Mouse (Mus musculus): ENCODE measurements at regions not wholly inside any gene's neighbourhood (a gene's known extent, or its start where the extent isn't known, plus 50 kb on each side); places are given as distances from the start of the nearest gene placed in this dataset.

- 81% methylated on average over 6 of the region's 6 CpGs for WGBS
- no peak overlapping the region for H3K27ac ChIP-seq
- TF ChIP-seq CTCF (IDR thresholded peaks at IDR 0.05; ENCODE audit: low read depth): no peak
- H3K9me3 ChIP-seq (ENCODE audit: low read length): no peaks in the 10 kb centered on the region
- no peak overlapping the region for H3K4me2 ChIP-seq (ENCODE audit: low read depth, low read length)
- H3K9ac ChIP-seq (replicated peaks; ENCODE audit: low read length): no peak overlapping the region
- no peak overlapping the region for H3K4me3 ChIP-seq (ENCODE audit: low read length)
- H3K36me3 ChIP-seq (ENCODE audit: insufficient read depth, low read length): no peaks in the 10 kb centered on the region
- no peaks in the 10 kb centered on the region; the same call in 1 of the 2 replicates for H3K27me3 ChIP-seq (ENCODE audit: insufficient read depth, low read length)
- no peak for DNase-seq (ENCODE audit: low spot score)
- no peaks in the 10 kb centered on the region for H3K4me1 ChIP-seq (ENCODE audit: insufficient read depth, low read length)
- no peak for ATAC-seq
These were observed 199.1 kb upstream of the Pou3f3 start for GRCm38 (mm10) chr1:42496433-42496832.

GRCm38 (mm10) chr1:42498901-42499300 lies 196.7 kb upstream of the Pou3f3 start:
- no peak for TF ChIP-seq CTCF (IDR thresholded peaks at IDR 0.05; ENCODE audit: low read depth)
- no peaks in the 10 kb centered on the region for H3K36me3 ChIP-seq (ENCODE audit: insufficient read depth, low read length)
- H3K9me3 ChIP-seq (ENCODE audit: low read length): no peaks in the 10 kb centered on the region
- no peak overlapping the region for H3K4me2 ChIP-seq (ENCODE audit: low read depth, low read length)
- H3K4me1 ChIP-seq (ENCODE audit: insufficient read depth, low read length): no peaks in the 10 kb centered on the region
- H3K4me3 ChIP-seq (ENCODE audit: low read length): no peak overlapping the region
- no peak for DNase-seq (ENCODE audit: low spot score)
- no peaks in the 10 kb centered on the region for H3K27me3 ChIP-seq (ENCODE audit: insufficient read depth, low read length)
- WGBS: 58% methylated on average over 7 of the region's 7 CpGs
- ATAC-seq: no peak
- H3K27ac ChIP-seq: no peak overlapping the region
- H3K9ac ChIP-seq (replicated peaks; ENCODE audit: low read length): no peak overlapping the region

DNA sequence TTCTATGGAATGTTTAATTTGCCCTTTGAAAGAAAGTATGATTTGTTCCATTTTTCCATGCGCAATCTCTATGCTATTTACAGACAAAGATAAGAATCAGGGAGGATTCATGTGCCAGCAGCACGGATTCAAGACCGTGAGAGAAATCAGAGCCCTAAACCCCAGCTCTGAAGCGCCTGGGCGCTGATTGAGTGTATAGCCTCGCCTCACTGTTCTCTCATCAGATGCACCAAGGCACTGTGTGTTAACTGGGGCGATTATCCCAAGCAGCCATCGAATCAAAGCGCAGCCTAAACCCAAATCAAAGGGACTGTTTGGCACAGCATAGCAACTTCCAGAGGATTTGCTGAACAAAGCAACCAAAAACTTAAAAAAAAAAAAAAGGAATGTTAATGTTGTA lies 191.1 kb upstream of the Pou3f3 start:
- DNase-seq (ENCODE audit: low spot score) (no peak), ATAC-seq (no peak)
- WGBS: 65% methylated on average over 9 of the region's 9 CpGs
- Histone ChIP-seq H3K4me1 (ENCODE audit: insufficient read depth, low read length) (no peaks in the 10 kb centered on the region), H3K9me3 (ENCODE audit: low read length) (no peaks in the 10 kb centered on the region), H3K27ac (no peak overlapping the region), H3K4me3 (ENCODE audit: low read length) (no peak overlapping the region), H3K4me2 (ENCODE audit: low read depth, low read length) (no peak overlapping the region), H3K36me3 (ENCODE audit: insufficient read depth, low read length) (no peaks in the 10 kb centered on the region), H3K27me3 (ENCODE audit: insufficient read depth, low read length) (no peaks in the 10 kb centered on the region), H3K9ac (replicated peaks; ENCODE audit: low read length) (no peak overlapping the region)
- TF ChIP-seq CTCF (IDR thresholded peaks at IDR 0.05; ENCODE audit: low read depth): no peak

- TF ChIP-seq CTCF (IDR thresholded peaks at IDR 0.05; ENCODE audit: low read depth): no peak
- ATAC-seq: no peak
- H3K27ac ChIP-seq: no peak overlapping the region
- no peak overlapping the region for H3K4me2 ChIP-seq (ENCODE audit: low read depth, low read length)
- no peak overlapping the region for H3K9ac ChIP-seq (replicated peaks; ENCODE audit: low read length)
- WGBS: 67% methylated on average over 10 of the region's 10 CpGs
- no peaks in the 10 kb centered on the region for H3K4me1 ChIP-seq (ENCODE audit: insufficient read depth, low read length)
- H3K27me3 ChIP-seq (ENCODE audit: insufficient read depth, low read length): no peaks in the 10 kb centered on the region
- H3K9me3 ChIP-seq (ENCODE audit: low read length): no peaks in the 10 kb centered on the region
- H3K4me3 ChIP-seq (ENCODE audit: low read length): no peak overlapping the region
- H3K36me3 ChIP-seq (ENCODE audit: insufficient read depth, low read length): no peaks in the 10 kb centered on the region
- DNase-seq (ENCODE audit: low spot score): no peak
These were observed 190.4 kb upstream of the Pou3f3 start for GRCm38 (mm10) chr1:42505048-42505729.

DNA sequence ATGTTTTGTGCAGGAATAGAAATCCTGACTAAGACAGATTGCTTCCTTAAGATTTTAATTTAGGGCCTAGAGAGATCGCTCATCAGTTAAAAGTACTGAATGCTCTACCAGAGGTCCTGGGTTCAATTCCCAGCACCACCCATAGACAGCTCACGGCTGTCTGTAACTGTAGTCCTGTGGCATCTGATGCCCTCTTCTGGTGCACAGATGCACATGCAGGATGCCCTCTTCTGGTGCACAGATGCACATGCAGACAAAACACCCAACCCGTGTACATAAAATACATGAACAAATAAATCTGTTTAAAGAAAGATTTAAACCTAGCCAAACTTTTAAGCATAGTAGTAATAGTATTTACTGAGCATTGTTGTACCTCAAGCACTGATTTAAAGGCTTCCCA lies 181.2 kb upstream of the Pou3f3 start:
- TF ChIP-seq CTCF (IDR thresholded peaks at IDR 0.05; ENCODE audit: low read depth): peak; percentile 36; the same call in 1 of the 2 replicates
- Histone ChIP-seq H3K9ac (replicated peaks; ENCODE audit: low read length) (no peak overlapping the region), H3K4me2 (ENCODE audit: low read depth, low read length) (no peak overlapping the region), H3K9me3 (ENCODE audit: low read length) (no peaks in the 10 kb centered on the region), H3K4me3 (ENCODE audit: low read length) (no peak overlapping the region), H3K36me3 (ENCODE audit: insufficient read depth, low read length) (no peaks in the 10 kb centered on the region), H3K4me1 (ENCODE audit: insufficient read depth, low read length) (no peaks in the 10 kb centered on the region), H3K27me3 (ENCODE audit: insufficient read depth, low read length) (no peaks in the 10 kb centered on the region), H3K27ac (no peak overlapping the region)
- ATAC-seq (no peak), DNase-seq (ENCODE audit: low spot score) (no peak)
- 94% methylated on average over 3 of the region's 3 CpGs for WGBS

DNA sequence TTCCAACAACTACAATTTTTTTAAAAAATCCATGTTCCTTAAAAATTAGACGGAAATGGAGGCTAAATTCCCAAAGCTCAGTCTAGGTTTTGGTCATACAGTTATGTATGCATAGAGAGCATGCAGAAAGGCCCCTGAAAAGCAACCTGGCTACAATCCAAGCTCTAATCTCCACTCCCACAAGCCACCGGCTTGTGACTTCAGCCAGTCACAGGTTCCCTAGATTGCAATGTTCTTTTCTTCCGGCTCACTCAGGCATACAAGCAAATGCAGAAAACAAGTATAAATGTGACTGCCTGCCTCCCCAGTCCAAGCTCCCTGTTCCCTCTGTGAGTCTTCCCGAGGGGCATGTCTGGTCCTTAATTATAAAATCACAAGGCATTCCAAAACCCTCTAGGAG lies 171.2 kb upstream of the Pou3f3 start:
- Histone ChIP-seq H3K27me3 (ENCODE audit: insufficient read depth, low read length) (no peaks in the 10 kb centered on the region), H3K9ac (replicated peaks; ENCODE audit: low read length) (no peak overlapping the region), H3K4me3 (ENCODE audit: low read length) (no peak overlapping the region), H3K4me2 (ENCODE audit: low read depth, low read length) (no peak overlapping the region), H3K9me3 (ENCODE audit: low read length) (no peaks in the 10 kb centered on the region), H3K27ac (no peak overlapping the region), H3K36me3 (ENCODE audit: insufficient read depth, low read length) (no peaks in the 10 kb centered on the region), H3K4me1 (ENCODE audit: insufficient read depth, low read length) (no peaks in the 10 kb centered on the region)
- TF ChIP-seq CTCF (IDR thresholded peaks at IDR 0.05; ENCODE audit: low read depth): no peak
- ATAC-seq: no peak
- 31% methylated on average over 4 of the region's 4 CpGs for WGBS
- DNase-seq (ENCODE audit: low spot score): no peak

- H3K9me3 ChIP-seq (ENCODE audit: low read length): no peaks in the 10 kb centered on the region
- H3K9ac ChIP-seq (replicated peaks; ENCODE audit: low read length): no peak overlapping the region
- no peak overlapping the region for H3K4me3 ChIP-seq (ENCODE audit: low read length)
- no peak for TF ChIP-seq CTCF (IDR thresholded peaks at IDR 0.05; ENCODE audit: low read depth)
- no peaks in the 10 kb centered on the region for H3K27me3 ChIP-seq (ENCODE audit: insufficient read depth, low read length)
- WGBS: 50% methylated on average over 11 of the region's 11 CpGs
- no peak overlapping the region for H3K4me2 ChIP-seq (ENCODE audit: low read depth, low read length)
- no peaks in the 10 kb centered on the region for H3K36me3 ChIP-seq (ENCODE audit: insufficient read depth, low read length)
- H3K27ac ChIP-seq: no peak overlapping the region
- no peaks in the 10 kb centered on the region for H3K4me1 ChIP-seq (ENCODE audit: insufficient read depth, low read length)
- DNase-seq (ENCODE audit: low spot score) (no peak), ATAC-seq (no peak)
These were observed 167.7 kb upstream of the Pou3f3 start for GRCm38 (mm10) chr1:42527746-42528476.
